Comparison of ENCODE assay signal across 8 mouse cellular contexts in genomic region chr2:163642685-163643575, GRCm38 (mm10). TPM values are rescaled to one million over a fixed set of nuclear protein-coding genes. Genes with fewer than 3 reads are reported as not detected.
DNase-seq lines count a peak whose midpoint lies in the region; ATAC-seq lines count a peak whose summit lies in the region.

No protein-coding gene starts in this region.

- H3K4me3 ChIP-seq in hindbrain, embryonic 10.5 days, result peak overlapping the region; percentile 77
- no peak overlapping the region for H3K4me3 ChIP-seq in hindbrain, embryonic 11.5 days (ENCODE audit: low read depth, low read length)
- no peak overlapping the region for H3K4me3 ChIP-seq in forebrain, embryonic 14.5 days (ENCODE audit: low read depth, low read length)
- H3K4me3 ChIP-seq in hindbrain, embryonic 13.5 days, result peak overlapping the region; percentile 93
- peak overlapping the region; percentile 74 for H3K4me3 ChIP-seq in midbrain, embryonic 15.5 days

- no peak for ATAC-seq in hindbrain, embryonic 11.5 days (ENCODE audit: low FRiP score)
- no peak for ATAC-seq in forebrain, embryonic 14.5 days
- no peak for ATAC-seq in hindbrain, embryonic 13.5 days (ENCODE audit: low FRiP score)
- ATAC-seq in midbrain, embryonic 15.5 days (replicated peaks), result no peak

- 94% methylated on average over 30 of the region's 30 CpGs for WGBS in hindbrain, embryonic 10.5 days
- WGBS in hindbrain, embryonic 11.5 days, result 87% methylated on average over 30 of the region's 30 CpGs
- 93% methylated on average over 30 of the region's 30 CpGs for WGBS in forebrain, embryonic 14.5 days
- WGBS in hindbrain, embryonic 13.5 days, result 93% methylated on average over 30 of the region's 30 CpGs
- WGBS in midbrain, embryonic 15.5 days, result 91% methylated on average over 30 of the region's 30 CpGs

- peak overlapping the region; percentile 96 for H3K27ac ChIP-seq in hindbrain, embryonic 10.5 days
- no peak overlapping the region for H3K27ac ChIP-seq in hindbrain, embryonic 11.5 days (ENCODE audit: low read depth, low read length)
- no peak overlapping the region for H3K27ac ChIP-seq in forebrain, embryonic 14.5 days (ENCODE audit: low read depth, low read length)
- 0 out of 2 replicates have a peak overlapping the region, but pooled peaks have one; percentile 99 for H3K27ac ChIP-seq in hindbrain, embryonic 13.5 days
- no peak overlapping the region for H3K27ac ChIP-seq in midbrain, embryonic 15.5 days

- peaks cover 30% of the 10 kb centered on the region for H3K36me3 ChIP-seq in hindbrain, embryonic 10.5 days
- no peaks in the 10 kb centered on the region for H3K36me3 ChIP-seq in hindbrain, embryonic 11.5 days (ENCODE audit: control insufficient read depth, insufficient read depth, low read length)
- H3K36me3 ChIP-seq in forebrain, embryonic 14.5 days (ENCODE audit: control insufficient read depth, insufficient read depth, low read length), result 0 out of 2 replicates have a peak, but pooled peaks cover 4% of the 10 kb centered on the region
- peaks cover 3% of the 10 kb centered on the region; the same call in 1 of the 2 replicates for H3K36me3 ChIP-seq in hindbrain, embryonic 13.5 days
- no peaks in the 10 kb centered on the region for H3K36me3 ChIP-seq in midbrain, embryonic 15.5 days (replicated peaks)

- H3K4me2 ChIP-seq in hindbrain, embryonic 11.5 days (replicated peaks; ENCODE audit: low read depth, low read length), result no peak overlapping the region
- peak overlapping the region; percentile 55 for H3K4me2 ChIP-seq in forebrain, embryonic 14.5 days (ENCODE audit: low read length)
- peak overlapping the region; percentile 68 for H3K4me2 ChIP-seq in hindbrain, embryonic 13.5 days
- peak overlapping the region; percentile 57 for H3K4me2 ChIP-seq in midbrain, embryonic 15.5 days

- peaks cover 28% of the 10 kb centered on the region for H3K4me1 ChIP-seq in hindbrain, embryonic 10.5 days (replicated peaks)
- H3K4me1 ChIP-seq in hindbrain, embryonic 11.5 days (replicated peaks; ENCODE audit: control insufficient read depth, insufficient read depth, low read length), result no peaks in the 10 kb centered on the region; the same call in 1 of the 2 replicates
- peaks cover 12% of the 10 kb centered on the region; the same call in 1 of the 2 replicates for H3K4me1 ChIP-seq in forebrain, embryonic 14.5 days (ENCODE audit: control insufficient read depth, insufficient read depth, low read length)
- peaks cover 43% of the 10 kb centered on the region for H3K4me1 ChIP-seq in hindbrain, embryonic 13.5 days (replicated peaks)
- peaks cover 22% of the 10 kb centered on the region for H3K4me1 ChIP-seq in midbrain, embryonic 15.5 days

- DNase-seq in hindbrain, embryonic 10.5 days (ENCODE audit: low spot score), result no peak
- DNase-seq in hindbrain, embryonic 11.5 days (ENCODE audit: low spot score), result no peak
- peak; percentile 79 for DNase-seq in brain, adult 2 months (ENCODE audit: low read depth, low spot score)
- DNase-seq in forebrain, embryonic 14.5 days (ENCODE audit: low spot score), result no peak
- DNase-seq in liver, result peak; percentile 89
- peak; percentile 49 for DNase-seq in yolk sac, embryonic 10.5 days (ENCODE audit: low spot score)

- H3K9me3 ChIP-seq in hindbrain, embryonic 10.5 days, result no peaks in the 10 kb centered on the region
- H3K9me3 ChIP-seq in hindbrain, embryonic 11.5 days (ENCODE audit: control insufficient read depth, low read length), result no peaks in the 10 kb centered on the region
- no peaks in the 10 kb centered on the region for H3K9me3 ChIP-seq in forebrain, embryonic 14.5 days (replicated peaks; ENCODE audit: control insufficient read depth, low read length)
- no peaks in the 10 kb centered on the region for H3K9me3 ChIP-seq in hindbrain, embryonic 13.5 days
- no peaks in the 10 kb centered on the region for H3K9me3 ChIP-seq in midbrain, embryonic 15.5 days

- H3K27me3 ChIP-seq in hindbrain, embryonic 10.5 days (ENCODE audit: insufficient read depth, poor library complexity, severe bottlenecking), result no peaks in the 10 kb centered on the region
- no peaks in the 10 kb centered on the region for H3K27me3 ChIP-seq in hindbrain, embryonic 11.5 days (ENCODE audit: control insufficient read depth, insufficient read depth, low read length)
- no peaks in the 10 kb centered on the region for H3K27me3 ChIP-seq in forebrain, embryonic 14.5 days (replicated peaks; ENCODE audit: control insufficient read depth, insufficient read depth, low read length)
- H3K27me3 ChIP-seq in hindbrain, embryonic 13.5 days, result no peaks in the 10 kb centered on the region
- H3K27me3 ChIP-seq in midbrain, embryonic 15.5 days (replicated peaks), result no peaks in the 10 kb centered on the region

- H3K9ac ChIP-seq in hindbrain, embryonic 11.5 days (ENCODE audit: low read depth, low read length), result no peak overlapping the region
- no peak overlapping the region for H3K9ac ChIP-seq in forebrain, embryonic 14.5 days (ENCODE audit: low read length)
- peak overlapping the region; percentile 97; the same call in 1 of the 2 replicates for H3K9ac ChIP-seq in hindbrain, embryonic 13.5 days
- no peak overlapping the region for H3K9ac ChIP-seq in midbrain, embryonic 15.5 days

RNA-seq across cellular contexts. Expression of gene Serinc3, which starts 2.0 kb away (rescaled TPM):
- 24.2 and 25.6 TPM in 2 replicates for polyA plus RNA-seq in hindbrain, embryonic 10.5 days (2016; fragmentation: Nextera tagmentation; extraction: Ambion mirVana)
- polyA plus RNA-seq in hindbrain, embryonic 11.5 days (2014; fragmentation: Nextera tagmentation; extraction: Ambion mirVana), result 35.7 and 38.4 TPM in 2 replicates
- polyA plus RNA-seq in forebrain, embryonic 14.5 days (2014; fragmentation: Nextera tagmentation; extraction: Ambion mirVana), result 37.3 and 37.9 TPM in 2 replicates
- 37.5 and 38.7 TPM in 2 replicates for polyA plus RNA-seq in hindbrain, embryonic 13.5 days (2015; fragmentation: Nextera tagmentation; extraction: Ambion mirVana)
- polyA plus RNA-seq in midbrain, embryonic 15.5 days (2015; fragmentation: Nextera tagmentation; extraction: Ambion mirVana), result 33.0 and 35.9 TPM in 2 replicates

RNA-seq across cellular contexts. Expression of gene Pkig, which starts 15.3 kb away (rescaled TPM):
- polyA plus RNA-seq in hindbrain, embryonic 10.5 days (2016; fragmentation: Nextera tagmentation; extraction: Ambion mirVana), result 158 and 185 TPM in 2 replicates
- polyA plus RNA-seq in hindbrain, embryonic 11.5 days (2014; fragmentation: Nextera tagmentation; extraction: Ambion mirVana), result 136 and 138 TPM in 2 replicates
- 163 and 181 TPM in 2 replicates for polyA plus RNA-seq in forebrain, embryonic 14.5 days (2014; fragmentation: Nextera tagmentation; extraction: Ambion mirVana)
- 110 and 119 TPM in 2 replicates for polyA plus RNA-seq in hindbrain, embryonic 13.5 days (2015; fragmentation: Nextera tagmentation; extraction: Ambion mirVana)
- 125 TPM in 2 replicates for polyA plus RNA-seq in midbrain, embryonic 15.5 days (2015; fragmentation: Nextera tagmentation; extraction: Ambion mirVana)

RNA-seq across cellular contexts. Expression of gene Ttpal, which starts 40.8 kb away (rescaled TPM):
- 31.5 and 36.9 TPM in 2 replicates for polyA plus RNA-seq in hindbrain, embryonic 10.5 days (2016; fragmentation: Nextera tagmentation; extraction: Ambion mirVana)
- polyA plus RNA-seq in hindbrain, embryonic 11.5 days (2014; fragmentation: Nextera tagmentation; extraction: Ambion mirVana), result 40.2 and 42.2 TPM in 2 replicates
- polyA plus RNA-seq in forebrain, embryonic 14.5 days (2014; fragmentation: Nextera tagmentation; extraction: Ambion mirVana), result 44.8 and 46.7 TPM in 2 replicates
- 42.0 and 48.1 TPM in 2 replicates for polyA plus RNA-seq in hindbrain, embryonic 13.5 days (2015; fragmentation: Nextera tagmentation; extraction: Ambion mirVana)
- polyA plus RNA-seq in midbrain, embryonic 15.5 days (2015; fragmentation: Nextera tagmentation; extraction: Ambion mirVana), result 47.1 and 50.2 TPM in 2 replicates

Comparison
In these comparisons a context has a peak if more than half of its experiments do, and no peak if none do; other contexts are left out.
1. H3K27ac ChIP-seq: peak in hindbrain, embryonic 10.5 days (single experiment) and hindbrain, embryonic 13.5 days (single experiment); none in hindbrain, embryonic 11.5 days (single experiment), forebrain, embryonic 14.5 days (single experiment) and midbrain, embryonic 15.5 days (single experiment).
2. H3K4me3 ChIP-seq: peak in hindbrain, embryonic 10.5 days (single experiment), hindbrain, embryonic 13.5 days (single experiment) and midbrain, embryonic 15.5 days (single experiment); none in hindbrain, embryonic 11.5 days (single experiment) and forebrain, embryonic 14.5 days (single experiment).
3. DNase-seq: peak in brain, adult 2 months (single experiment), liver (single experiment) and yolk sac, embryonic 10.5 days (single experiment); none in hindbrain, embryonic 10.5 days (single experiment), hindbrain, embryonic 11.5 days (single experiment) and forebrain, embryonic 14.5 days (single experiment).